Mouse (Mus musculus) heart, embryonic 15.5 days (tissue): ENCODE measurements around the gene Apoh. TPM values are rescaled to one million over a fixed set of nuclear protein-coding genes. Genes with fewer than 3 reads are reported as not detected.
A peak's percentile ranks its signal among the peaks of the same experiment; 100 is the strongest.

Experiments
- ATAC-seq: fragments of 200-750 bp; cut with Nextera tagmentation; replicated peaks from 2 replicates; pipeline ENCODE4 v1.8.0; 2017; ENCODE audit warnings: low read depth, moderate TSS enrichment; ENCODE audit not compliant: insufficient number of reproducible peaks, insufficient read depth, low FRiP score
- H3K27ac ChIP-seq: fragments of 300-500 bp; sonication (generic); 2 replicates; pipeline ENCODE4 v1.5.1; 2015; ENCODE audit warnings: mild to moderate bottlenecking, inconsistent platforms
- H3K27me3 ChIP-seq: fragments of 300-500 bp; sonication (generic); 2 replicates; pipeline ENCODE4 v1.6.1; 2015; ENCODE audit warnings: inconsistent platforms
- H3K36me3 ChIP-seq: fragments of 300-500 bp; sonication (generic); 2 replicates; pipeline ENCODE4 v1.6.1; 2015; ENCODE audit warnings: mild to moderate bottlenecking, inconsistent platforms
- H3K4me1 ChIP-seq: fragments of 300-500 bp; sonication (generic); replicated peaks from 2 replicates; pipeline ENCODE4 v1.6.1; 2015; ENCODE audit warnings: inconsistent platforms
- H3K4me2 ChIP-seq: fragments of 300-500 bp; sonication (generic); 2 replicates; pipeline ENCODE4 v1.6.1; 2015; ENCODE audit warnings: inconsistent platforms, mild to moderate bottlenecking, moderate library complexity
- H3K4me3 ChIP-seq: fragments of 300-500 bp; sonication (generic); 2 replicates; pipeline ENCODE4 v1.5.1; 2015; ENCODE audit warnings: mild to moderate bottlenecking, inconsistent platforms
- H3K9ac ChIP-seq: fragments of 300-500 bp; sonication (generic); 2 replicates; pipeline ENCODE4 v1.6.1; 2015; ENCODE audit warnings: mild to moderate bottlenecking, inconsistent platforms
- H3K9me3 ChIP-seq: fragments of 300-500 bp; sonication (generic); replicated peaks from 2 replicates; pipeline ENCODE4 v1.6.1; 2016; ENCODE audit warnings: inconsistent platforms
- WGBS: fragments of 180-500 bp; shearing (Covaris S2); methylation state at CpG from one replicate; pipeline ENCODE4 v1.1.7; 2015; ENCODE audit warnings: mixed read lengths; 5-methylcytosine and 5-hydroxymethylcytosine counted together
- polyA plus RNA-seq: library from polyadenylated mRNA; unstranded; fragments of >200 nt; fragmentation: Nextera tagmentation; extraction: Ambion mirVana; gene quantifications from 2 replicates; pipeline ENCODE4 v1.2.1, GENCODE M21; 2015

Apoh gene
- polyA plus RNA-seq, 1 experiment from 2014 or later: 0.48 TPM

GRCm38 (mm10) chr11:108356020-108356419 is 12.9 kb downstream of the Apoh start:
- no peaks in the 10 kb centered on the region for H3K9me3 ChIP-seq
- 81% methylated on average over 4 of the region's 4 CpGs for WGBS
- H3K27me3 ChIP-seq: no peaks in the 10 kb centered on the region
- H3K36me3 ChIP-seq: no peaks in the 10 kb centered on the region
- peaks cover 5% of the 10 kb centered on the region; the same call in 1 of the 2 replicates for H3K4me1 ChIP-seq
- no peak overlapping the region for H3K4me3 ChIP-seq
- ATAC-seq: no peak
- H3K9ac ChIP-seq: no peak overlapping the region
- no peak overlapping the region for H3K4me2 ChIP-seq
- H3K27ac ChIP-seq: no peak overlapping the region

DNA sequence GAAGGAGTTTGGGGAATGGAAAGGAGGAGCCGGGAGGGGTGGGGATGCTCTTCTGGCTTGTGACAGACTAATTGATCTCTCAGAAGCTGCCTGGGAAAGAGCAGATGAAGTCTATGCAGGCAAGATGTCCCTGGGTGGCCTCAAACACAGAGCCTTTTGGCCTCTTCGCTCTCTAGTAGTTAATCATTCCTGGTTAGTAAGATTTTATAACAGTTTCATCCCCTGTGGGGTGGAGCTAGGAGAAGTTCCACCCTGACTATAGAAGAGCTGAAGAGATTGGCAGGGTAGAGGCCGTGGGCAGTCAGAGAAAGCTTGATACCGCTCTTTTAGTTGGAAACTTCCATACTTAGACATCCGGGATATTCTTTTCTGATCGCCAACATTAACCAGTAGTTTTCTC is 15.8 kb downstream of the Apoh start:
- WGBS: 78% methylated on average over 6 of the region's 6 CpGs
- Histone ChIP-seq H3K36me3 (no peaks in the 10 kb centered on the region), H3K9me3 (no peaks in the 10 kb centered on the region), H3K4me1 (no peaks in the 10 kb centered on the region), H3K4me2 (no peak overlapping the region), H3K27me3 (no peaks in the 10 kb centered on the region), H3K9ac (no peak overlapping the region), H3K4me3 (no peak overlapping the region), H3K27ac (no peak overlapping the region)
- ATAC-seq: no peak

GRCm38 (mm10) chr11:108360983-108361382 is 17.8 kb downstream of the Apoh start:
- no peaks in the 10 kb centered on the region for H3K27me3 ChIP-seq
- no peaks in the 10 kb centered on the region for H3K9me3 ChIP-seq
- 56% methylated on average over 4 of the region's 4 CpGs for WGBS

DNA sequence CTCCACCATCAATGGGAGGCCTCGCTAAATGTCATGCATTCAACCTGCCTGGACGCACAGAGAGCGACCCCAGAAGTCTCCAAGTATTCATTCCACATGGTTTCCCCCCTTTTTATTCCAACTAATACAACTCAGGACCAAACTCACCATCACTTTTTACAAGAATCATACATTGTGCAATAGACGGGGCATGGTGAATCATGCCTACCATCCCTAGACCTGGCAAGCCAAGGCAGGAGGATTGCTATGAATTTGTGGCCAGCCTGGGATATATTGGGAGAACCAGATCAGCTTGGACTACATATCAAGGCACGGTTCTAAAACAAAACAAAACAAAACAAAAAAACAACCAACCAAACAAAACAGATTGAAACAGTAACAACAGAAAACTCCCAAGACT is 19.8 kb downstream of the Apoh start:
- Histone ChIP-seq H3K4me3 (no peak overlapping the region), H3K27ac (no peak overlapping the region), H3K9ac (no peak overlapping the region), H3K4me1 (peaks cover 9% of the 10 kb centered on the region), H3K36me3 (no peaks in the 10 kb centered on the region), H3K4me2 (no peak overlapping the region), H3K9me3 (no peaks in the 10 kb centered on the region), H3K27me3 (no peaks in the 10 kb centered on the region)
- ATAC-seq: no peak
- WGBS: 92% methylated on average over 5 of the region's 5 CpGs

More at GRCm38 (mm10) chr11:108360983-108361382, 17.8 kb downstream of the Apoh start:
- Histone ChIP-seq H3K4me2 (no peak overlapping the region), H3K9ac (no peak overlapping the region), H3K4me3 (no peak overlapping the region), H3K36me3 (no peaks in the 10 kb centered on the region), H3K27ac (no peak overlapping the region), H3K4me1 (peaks cover 9% of the 10 kb centered on the region)
- no peak for ATAC-seq

DNA sequence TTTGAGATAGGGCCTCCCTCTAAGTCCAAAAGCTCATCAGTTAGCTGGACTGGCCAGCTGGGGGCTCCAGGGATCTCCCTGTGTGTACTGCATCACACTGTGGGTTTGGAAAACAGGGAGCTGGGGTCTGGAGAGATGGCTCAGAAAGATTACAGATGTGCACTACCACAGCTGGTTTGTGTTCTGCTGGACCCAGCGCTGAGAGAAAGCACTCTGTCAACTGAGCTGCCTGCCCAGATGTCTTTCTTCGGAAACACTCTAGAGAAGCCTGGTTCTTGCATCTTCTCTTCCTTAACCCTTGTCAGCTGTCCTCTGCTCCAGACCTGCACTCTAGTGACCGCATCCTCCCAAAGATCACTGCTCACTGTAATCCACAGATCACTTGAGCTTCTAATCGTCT is 20.8 kb downstream of the Apoh start:
- Histone ChIP-seq H3K4me3 (no peak overlapping the region), H3K4me1 (peaks cover 9% of the 10 kb centered on the region), H3K27ac (no peak overlapping the region), H3K27me3 (no peaks in the 10 kb centered on the region), H3K9me3 (no peaks in the 10 kb centered on the region), H3K9ac (no peak overlapping the region), H3K4me2 (no peak overlapping the region), H3K36me3 (no peaks in the 10 kb centered on the region)
- 62% methylated on average over 4 of the region's 4 CpGs for WGBS
- no peak for ATAC-seq

- no peak; the same call in 1 of the 2 replicates for ATAC-seq
Measured at GRCm38 (mm10) chr11:108364945-108365589, 21.9 kb downstream of the Apoh start.

GRCm38 (mm10) chr11:108365600-108365999 is 22.4 kb downstream of the Apoh start:
- H3K36me3 ChIP-seq: no peaks in the 10 kb centered on the region
- H3K27ac ChIP-seq: no peak overlapping the region
- H3K4me2 ChIP-seq: no peak overlapping the region
- no peak overlapping the region for H3K4me3 ChIP-seq
- WGBS: 63% methylated on average over 7 of the region's 7 CpGs
- H3K27me3 ChIP-seq: no peaks in the 10 kb centered on the region
- H3K9ac ChIP-seq: no peak overlapping the region
- no peak for ATAC-seq
- H3K4me1 ChIP-seq: peaks cover 9% of the 10 kb centered on the region
- H3K9me3 ChIP-seq: no peaks in the 10 kb centered on the region

More at GRCm38 (mm10) chr11:108364945-108365589, 21.9 kb downstream of the Apoh start:
- Histone ChIP-seq H3K36me3 (no peaks in the 10 kb centered on the region), H3K4me2 (no peak overlapping the region), H3K9ac (no peak overlapping the region), H3K4me3 (no peak overlapping the region), H3K9me3 (no peaks in the 10 kb centered on the region), H3K27ac (no peak overlapping the region), H3K27me3 (no peaks in the 10 kb centered on the region), H3K4me1 (peaks cover 9% of the 10 kb centered on the region)
- WGBS: 28% methylated on average over 7 of the region's 7 CpGs

GRCm38 (mm10) chr11:108367046-108367445 is 23.9 kb downstream of the Apoh start:
- Histone ChIP-seq H3K4me3 (no peak overlapping the region), H3K9me3 (no peaks in the 10 kb centered on the region), H3K4me2 (no peak overlapping the region), H3K27me3 (no peaks in the 10 kb centered on the region), H3K36me3 (no peaks in the 10 kb centered on the region), H3K4me1 (peaks cover 11% of the 10 kb centered on the region), H3K27ac (no peak overlapping the region), H3K9ac (no peak overlapping the region)
- 36% methylated on average over 1 of the region's 1 CpGs for WGBS
- no peak for ATAC-seq

DNA sequence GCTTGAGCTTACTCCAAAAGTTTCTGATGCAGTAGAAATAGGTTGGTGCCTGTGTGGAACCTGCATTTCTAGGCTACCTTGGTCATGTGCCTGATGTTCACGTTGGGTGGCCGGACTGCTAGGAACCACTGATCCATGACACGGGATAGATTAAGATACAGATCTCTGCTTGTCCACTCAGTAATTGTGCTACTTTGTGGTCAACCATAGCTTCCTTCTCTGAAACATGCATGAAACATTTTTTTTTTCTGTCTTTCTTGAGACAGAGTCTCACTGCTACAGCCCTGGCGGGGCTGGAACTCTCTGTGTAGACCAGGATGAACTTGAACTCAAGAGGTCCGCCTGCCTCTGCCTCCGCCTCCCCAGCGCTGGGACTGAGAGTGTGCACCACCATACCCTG is 33.7 kb downstream of the Apoh start:
- H3K36me3 ChIP-seq: no peaks in the 10 kb centered on the region
- H3K27me3 ChIP-seq: no peaks in the 10 kb centered on the region
- 91% methylated on average over 7 of the region's 7 CpGs for WGBS
- no peak for ATAC-seq
- H3K4me2 ChIP-seq: no peak overlapping the region
- H3K4me3 ChIP-seq: no peak overlapping the region
- H3K9me3 ChIP-seq: no peaks in the 10 kb centered on the region
- no peak overlapping the region for H3K9ac ChIP-seq
- H3K27ac ChIP-seq: no peak overlapping the region
- peaks cover under 1% of the 10 kb centered on the region for H3K4me1 ChIP-seq

DNA sequence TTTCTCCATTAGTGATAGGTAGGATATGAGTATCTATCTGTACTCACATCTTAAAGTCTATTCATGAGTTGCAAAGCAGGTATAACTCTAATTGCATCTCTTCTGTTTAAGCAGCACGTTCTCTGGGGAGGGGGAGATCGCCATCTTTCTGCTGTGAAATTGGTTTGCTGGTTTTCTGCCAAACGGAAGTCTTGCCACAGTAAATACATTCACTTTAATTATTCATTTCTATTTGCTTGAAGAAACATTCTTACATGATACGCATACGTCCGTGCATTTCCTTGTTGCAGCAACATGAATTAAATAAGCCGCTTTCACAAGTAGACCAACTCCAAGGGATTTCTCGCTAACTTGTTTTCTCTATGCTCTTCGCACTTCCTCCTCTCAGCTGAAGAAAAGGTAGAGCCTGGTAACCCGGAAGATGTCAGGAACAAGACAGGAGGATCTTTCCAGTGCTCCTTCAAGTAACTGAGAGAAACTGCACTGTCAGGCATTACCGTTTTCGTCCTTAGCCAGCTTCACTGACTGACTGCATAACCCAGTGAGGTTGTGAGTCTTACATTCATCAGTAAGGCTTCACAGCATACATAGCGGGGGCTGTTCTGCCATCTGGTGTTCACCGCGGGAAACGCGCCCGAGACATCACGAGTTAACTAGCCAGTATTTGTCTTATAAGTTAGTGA is 34.7 kb downstream of the Apoh start:
- Histone ChIP-seq H3K4me2 (peak overlapping the region; percentile 20; the same call in 1 of the 2 replicates), H3K9ac (no peak overlapping the region), H3K27ac (no peak overlapping the region), H3K27me3 (no peaks in the 10 kb centered on the region), H3K9me3 (no peaks in the 10 kb centered on the region), H3K4me1 (no peaks in the 10 kb centered on the region; the same call in 1 of the 2 replicates), H3K4me3 (no peak overlapping the region), H3K36me3 (no peaks in the 10 kb centered on the region)
- peak; percentile 58; the same call in 1 of the 2 replicates for ATAC-seq
- WGBS: 39% methylated on average over 19 of the region's 19 CpGs

- Histone ChIP-seq H3K9ac (no peak overlapping the region), H3K4me1 (no peaks in the 10 kb centered on the region; the same call in 1 of the 2 replicates), H3K4me2 (no peak overlapping the region), H3K4me3 (no peak overlapping the region), H3K9me3 (no peaks in the 10 kb centered on the region), H3K27ac (no peak overlapping the region), H3K36me3 (no peaks in the 10 kb centered on the region), H3K27me3 (no peaks in the 10 kb centered on the region)
- ATAC-seq: no peak
- WGBS: 65% methylated on average over 4 of the region's 4 CpGs
Measured at GRCm38 (mm10) chr11:108378363-108378751, 35.2 kb downstream of the Apoh start.

GRCm38 (mm10) chr11:108382664-108383063 is 39.5 kb downstream of the Apoh start:
- WGBS: 76% methylated on average over 3 of the region's 3 CpGs
- Histone ChIP-seq H3K9me3 (no peaks in the 10 kb centered on the region), H3K27ac (no peak overlapping the region), H3K27me3 (no peaks in the 10 kb centered on the region), H3K4me1 (peaks cover 3% of the 10 kb centered on the region; the same call in 1 of the 2 replicates), H3K4me3 (no peak overlapping the region), H3K4me2 (no peak overlapping the region), H3K36me3 (no peaks in the 10 kb centered on the region), H3K9ac (no peak overlapping the region)
- no peak for ATAC-seq
